Mouse (Mus musculus) midbrain, postnatal 0 days (tissue): ENCODE data around the gene Olfr1066. TPM values are rescaled to one million over a fixed set of nuclear protein-coding genes. Genes with fewer than 3 reads are reported as not detected.

Experiments used
- ATAC-seq: fragments of 200-750 bp; cut with Nextera tagmentation; 2 replicates; pipeline ENCODE4 v1.8.0; 2017; ENCODE audit warnings: moderate number of reproducible peaks, mild to moderate bottlenecking, moderate TSS enrichment, moderate library complexity; ENCODE audit not compliant: low FRiP score
- DNase-seq: peaks from one replicate; pipeline ENCODE4 v3.0.0-alpha.2; 2015; ENCODE audit warnings: low spot score
- H3K27ac ChIP-seq: fragments of 300-500 bp; sonication (generic); 2 replicates; pipeline ENCODE4 v1.5.1; 2014; ENCODE audit warnings: low read depth, mild to moderate bottlenecking, low read length, mixed read lengths
- H3K27me3 ChIP-seq: fragments of 300-500 bp; sonication (generic); 2 replicates; pipeline ENCODE4 v1.6.1; 2014; ENCODE audit warnings: low read length, control low read depth, mixed read lengths; ENCODE audit not compliant: insufficient read depth
- H3K36me3 ChIP-seq: fragments of 300-500 bp; sonication (generic); 2 replicates; pipeline ENCODE4 v1.6.1; 2014; ENCODE audit warnings: low read length, control low read depth, mixed read lengths; ENCODE audit not compliant: insufficient read depth
- H3K4me1 ChIP-seq: fragments of 300-500 bp; sonication (generic); 2 replicates; pipeline ENCODE4 v1.6.1; 2014; ENCODE audit warnings: mild to moderate bottlenecking, control low read depth, antibody characterized with exemption, low read length, mixed read lengths; ENCODE audit not compliant: insufficient read depth
- H3K4me2 ChIP-seq: fragments of 300-500 bp; sonication (generic); 2 replicates; pipeline ENCODE4 v1.6.1; 2014; ENCODE audit warnings: low read depth, mild to moderate bottlenecking, low read length, mixed read lengths; ENCODE audit not compliant: poor library complexity, severe bottlenecking
- H3K4me3 ChIP-seq: fragments of 300-500 bp; sonication (generic); 2 replicates; pipeline ENCODE4 v1.5.1; 2014; ENCODE audit warnings: low read depth, mild to moderate bottlenecking, low read length, moderate library complexity
- H3K9ac ChIP-seq: fragments of 300-500 bp; sonication (generic); replicated peaks from 2 replicates; pipeline ENCODE4 v1.6.1; 2014; ENCODE audit warnings: mild to moderate bottlenecking, low read length, moderate library complexity, mixed read lengths; ENCODE audit not compliant: poor library complexity, severe bottlenecking
- H3K9me3 ChIP-seq: fragments of 300-500 bp; sonication (generic); 2 replicates; pipeline ENCODE4 v1.6.1; 2016; ENCODE audit warnings: low read length, control low read depth
- CTCF ChIP-seq: IDR thresholded peaks from 2 replicates; pipeline ENCODE4 v1.5.1; 2016; ENCODE audit warnings: antibody characterized with exemption, mild to moderate bottlenecking
- WGBS: fragments of 180-500 bp; shearing (Covaris S2); extraction: QIAGEN DNeasy Blood & Tissue Kit; methylation state at CpG from one replicate; pipeline ENCODE4 v1.1.7; 2014; 5-methylcytosine and 5-hydroxymethylcytosine counted together
- polyA plus RNA-seq: library from polyadenylated mRNA; unstranded; fragments of >200 nt; fragmentation: Nextera tagmentation; extraction: Ambion mirVana; gene quantifications from 2 replicates; pipeline ENCODE4 v1.2.1, GENCODE M21; 2015
- total RNA-seq: library from RNA; depleted of rRNA; stranded (reverse); fragments of >200 nt; gene quantifications from 2 replicates; pipeline ENCODE4 v1.2.3, GENCODE M21; 2014; rRNA removed

Gene Olfr1066
- total and polyA plus RNA-seq, 2 experiments from 2014 or later: not detected

DNA sequence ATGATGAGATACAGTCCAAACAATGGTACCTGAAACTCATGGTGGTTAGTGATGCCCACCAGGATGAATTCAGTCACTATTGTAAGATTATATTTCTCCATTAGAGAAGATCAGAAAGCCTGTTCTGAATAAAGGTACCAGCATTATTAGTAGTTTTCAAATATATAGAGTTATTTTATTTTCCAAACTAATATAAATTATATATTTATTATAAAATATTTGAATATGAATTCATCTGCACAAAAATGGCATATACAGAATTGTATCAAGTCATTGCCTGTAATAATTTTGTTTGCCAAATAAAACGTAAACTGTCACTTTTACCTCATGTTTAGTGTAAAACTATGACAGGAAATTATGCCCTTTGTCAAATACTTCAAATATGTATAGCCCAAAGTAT, 42.1 kb downstream of the Olfr1066 start, which contains the start of gene Olfr1061:
Gene Olfr1061, minus strand, starts transcription at position 101 of the 400 bp plus-strand sequence.
- H3K9ac ChIP-seq: no peak within 1 kb of the TSS
- no peaks in the 10 kb centered on the region for H3K9me3 ChIP-seq
- no peak for TF ChIP-seq CTCF
- H3K4me1 ChIP-seq: no peaks in the 10 kb centered on the region
- no peak within 1 kb of the TSS for H3K4me3 ChIP-seq
- no peaks in the 10 kb centered on the region for H3K27me3 ChIP-seq
- H3K4me2 ChIP-seq: no peak within 1 kb of the TSS
- no peak for DNase-seq
- no peaks in the 10 kb centered on the region for H3K36me3 ChIP-seq
- no peak for ATAC-seq
- no peak within 1 kb of the TSS for H3K27ac ChIP-seq
- WGBS: 80% methylated on average over 1 of the region's 1 CpGs

Other genes starting within 250 kb of the Olfr1066 start
- not detected in 2 replicates for gene Olfr1046, start 237.0 kb downstream of the Olfr1066 start, total RNA-seq
- gene Olfr1046, start 237.0 kb downstream of the Olfr1066 start, polyA plus RNA-seq: not detected in 2 replicates
- gene Olfr1047, start 224.9 kb downstream of the Olfr1066 start, total RNA-seq: not detected in 2 replicates
- not detected in 2 replicates for gene Olfr1047, start 224.9 kb downstream of the Olfr1066 start, polyA plus RNA-seq
- not detected in 2 replicates for gene Olfr1048, start 216.0 kb downstream of the Olfr1066 start, total RNA-seq
- not detected in 2 replicates for gene Olfr1048, start 216.0 kb downstream of the Olfr1066 start, polyA plus RNA-seq
- gene Olfr1049, start 197.9 kb downstream of the Olfr1066 start, total RNA-seq: not detected in 2 replicates
- gene Olfr1049, start 197.9 kb downstream of the Olfr1066 start, polyA plus RNA-seq: not detected in 2 replicates
- gene Olfr1051, start 177.2 kb downstream of the Olfr1066 start, total RNA-seq: not detected in 2 replicates
- gene Olfr1051, start 177.2 kb downstream of the Olfr1066 start, polyA plus RNA-seq: not detected in 2 replicates
- gene Olfr1052, start 163.8 kb downstream of the Olfr1066 start, total RNA-seq: not detected in 2 replicates
- not detected in 2 replicates for gene Olfr1052, start 163.8 kb downstream of the Olfr1066 start, polyA plus RNA-seq
- not detected in 2 replicates for gene Olfr1053, start 141.0 kb downstream of the Olfr1066 start, total RNA-seq
- gene Olfr1053, start 141.0 kb downstream of the Olfr1066 start, polyA plus RNA-seq: not detected in 2 replicates
- gene Olfr1054, start 120.8 kb downstream of the Olfr1066 start, total RNA-seq: not detected in 2 replicates
- not detected in 2 replicates for gene Olfr1054, start 120.8 kb downstream of the Olfr1066 start, polyA plus RNA-seq
- gene Olfr1055, start 106.0 kb downstream of the Olfr1066 start, total RNA-seq: not detected in 2 replicates
- gene Olfr1055, start 106.0 kb downstream of the Olfr1066 start, polyA plus RNA-seq: not detected in 2 replicates
- not detected in 2 replicates for gene Olfr1056, start 93.8 kb downstream of the Olfr1066 start, total RNA-seq
- gene Olfr1056, start 93.8 kb downstream of the Olfr1066 start, polyA plus RNA-seq: not detected in 2 replicates
- not detected in 2 replicates for gene Olfr1057, start 77.9 kb downstream of the Olfr1066 start, total RNA-seq
- not detected in 2 replicates for gene Olfr1057, start 77.9 kb downstream of the Olfr1066 start, polyA plus RNA-seq
- not detected in 2 replicates for gene Olfr1058, start 67.7 kb downstream of the Olfr1066 start, total RNA-seq
- gene Olfr1058, start 67.7 kb downstream of the Olfr1066 start, polyA plus RNA-seq: not detected in 2 replicates
- not detected in 2 replicates for gene Olfr1061, start 42.2 kb downstream of the Olfr1066 start, total RNA-seq
- not detected in 2 replicates for gene Olfr1061, start 42.2 kb downstream of the Olfr1066 start, polyA plus RNA-seq
- not detected in 2 replicates for gene Olfr1062, start 29.5 kb downstream of the Olfr1066 start, total RNA-seq
- not detected in 2 replicates for gene Olfr1062, start 29.5 kb downstream of the Olfr1066 start, polyA plus RNA-seq
- gene Olfr1065, start 5.7 kb downstream of the Olfr1066 start, total RNA-seq: not detected in 2 replicates
- gene Olfr1065, start 5.7 kb downstream of the Olfr1066 start, polyA plus RNA-seq: not detected in 2 replicates
- gene Olfr228, start 31.1 kb upstream of the Olfr1066 start, total RNA-seq: not detected in 2 replicates
- gene Olfr228, start 31.1 kb upstream of the Olfr1066 start, polyA plus RNA-seq: not detected in 2 replicates
- not detected in 2 replicates for gene Olfr1076, start 52.2 kb upstream of the Olfr1066 start, total RNA-seq
- gene Olfr1076, start 52.2 kb upstream of the Olfr1066 start, polyA plus RNA-seq: not detected in 2 replicates
- gene Olfr1079, start 86.2 kb upstream of the Olfr1066 start, total RNA-seq: not detected in 2 replicates
- not detected in 2 replicates for gene Olfr1079, start 86.2 kb upstream of the Olfr1066 start, polyA plus RNA-seq
- not detected in 2 replicates for gene Olfr1080, start 102.0 kb upstream of the Olfr1066 start, total RNA-seq
- not detected in 2 replicates for gene Olfr1080, start 102.0 kb upstream of the Olfr1066 start, polyA plus RNA-seq
- gene Olfr1082, start 142.7 kb upstream of the Olfr1066 start, total RNA-seq: not detected in 2 replicates
- gene Olfr1082, start 142.7 kb upstream of the Olfr1066 start, polyA plus RNA-seq: not detected in 2 replicates
- gene Olfr1084, start 183.5 kb upstream of the Olfr1066 start, total RNA-seq: not detected in 2 replicates
- not detected in 2 replicates for gene Olfr1084, start 183.5 kb upstream of the Olfr1066 start, polyA plus RNA-seq
- gene Olfr1085, start 205.8 kb upstream of the Olfr1066 start, total RNA-seq: not detected in 2 replicates
- gene Olfr1085, start 205.8 kb upstream of the Olfr1066 start, polyA plus RNA-seq: not detected in 2 replicates
- gene Olfr1086, start 223.8 kb upstream of the Olfr1066 start, total RNA-seq: not detected in 2 replicates
- gene Olfr1086, start 223.8 kb upstream of the Olfr1066 start, polyA plus RNA-seq: not detected in 2 replicates
- not detected in 2 replicates for gene Olfr1087, start 242.1 kb upstream of the Olfr1066 start, total RNA-seq
- not detected in 2 replicates for gene Olfr1087, start 242.1 kb upstream of the Olfr1066 start, polyA plus RNA-seq